Mouse (Mus musculus) megakaryocyte, embryonic 14.5 days (primary cell): ENCODE data around the gene Arhgef16.

Experiments used
- FLI1 ChIP-seq: IDR thresholded peaks from 2 replicates; pipeline ENCODE4 v1.6.1; 2012; ENCODE audit warnings: low read length, inconsistent platforms, mixed read lengths
- GATA1 ChIP-seq: IDR thresholded peaks from 3 replicates; pipeline ENCODE4 v1.6.1; 2012; ENCODE audit warnings: mixed read lengths, low read length, inconsistent platforms, borderline replicate concordance

DNA sequence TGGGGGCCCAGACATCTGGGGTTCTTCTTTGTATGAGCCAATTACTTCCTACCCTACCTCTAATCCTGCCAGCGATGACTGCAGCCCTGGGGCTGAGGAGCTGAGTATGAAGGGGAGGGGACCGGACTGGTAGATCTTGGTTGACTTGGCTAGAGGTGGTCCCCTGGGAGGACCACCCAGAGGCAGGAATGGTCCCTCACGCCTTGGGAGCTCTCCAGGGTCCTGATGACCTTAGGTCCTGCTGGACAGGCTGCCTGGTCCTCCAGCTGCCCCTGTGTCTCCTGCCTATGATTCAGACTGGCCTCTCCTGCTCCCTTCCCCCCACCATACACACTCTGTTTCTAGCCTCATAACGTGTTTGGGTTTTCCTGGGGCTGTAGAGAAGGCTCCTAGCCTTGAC, 39.4 kb downstream of the Arhgef16 start:
- TF ChIP-seq GATA1 (no peak), FLI1 (no peak)
